Mouse (Mus musculus): ENCODE measurements around the gene Gm47955. TPM values are rescaled to one million over a fixed set of nuclear protein-coding genes. Genes with fewer than 3 reads are reported as not detected.

Gene Gm47955
- total and polyA plus RNA-seq, 3 experiments = not detected

DNA sequence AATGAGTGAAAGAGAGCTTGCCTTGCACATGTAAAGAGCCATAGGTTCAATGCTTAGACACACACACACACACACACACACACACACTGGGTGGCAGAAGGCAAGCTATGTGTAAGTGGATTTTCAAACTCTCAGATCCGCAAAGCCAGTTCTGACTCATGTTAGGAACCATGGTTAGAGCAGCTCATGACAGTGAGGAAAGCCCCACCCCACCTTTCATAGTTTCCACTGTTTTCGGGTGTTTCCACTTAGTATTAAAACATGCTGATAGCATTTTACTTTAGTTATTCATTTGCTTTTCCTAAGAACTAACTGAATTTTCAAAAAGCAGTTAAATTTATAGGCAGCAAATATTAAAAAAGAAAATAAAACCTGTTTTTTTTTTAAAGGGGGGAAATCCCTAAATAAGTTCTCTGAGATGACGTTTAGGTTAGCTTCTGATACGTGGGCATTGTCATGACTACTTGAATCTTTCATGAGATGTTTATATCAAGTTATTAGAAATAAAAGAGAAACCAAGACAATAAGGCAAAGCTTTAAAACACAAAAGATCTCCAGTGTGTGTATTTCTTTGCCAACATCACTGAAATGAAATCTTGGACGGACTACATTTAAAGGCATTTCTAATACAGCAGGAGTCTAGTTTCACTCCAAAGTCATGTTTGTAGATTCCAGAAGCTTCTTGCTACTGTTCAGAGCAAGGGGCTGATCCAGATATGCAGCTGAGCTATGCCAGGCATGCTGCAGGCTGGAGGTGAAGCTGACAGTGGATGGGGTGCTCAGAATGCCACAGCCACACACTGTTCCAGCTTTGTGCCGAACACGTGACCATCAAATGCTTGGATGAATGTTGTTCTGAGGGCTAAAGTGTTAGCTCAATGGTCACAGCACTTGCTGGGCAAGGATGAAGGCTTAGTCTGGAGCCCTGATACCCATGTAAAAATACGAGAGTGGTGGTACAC is 46.4 kb downstream of the Gm47955 start:
- TF ChIP-seq GATA1 (IDR thresholded peaks at IDR 0.05; ENCODE audit: low read depth, low read length) = no peak
- TF ChIP-seq ZMIZ1 (IDR thresholded peaks at IDR 0.05; ENCODE audit: low read depth, low read length) = no peak
- TF ChIP-seq UBTF (IDR thresholded peaks at IDR 0.05; ENCODE audit: borderline replicate concordance, insufficient read depth, low read depth, low read length) = no peak
- no peak for TF ChIP-seq SMC3 (IDR thresholded peaks at IDR 0.05; ENCODE audit: low read depth, low read length)
- no peak overlapping the region for H3K9ac ChIP-seq (ENCODE audit: control insufficient read depth, low read depth, low read length, poor library complexity, severe bottlenecking)
- no peaks in the 10 kb centered on the region for H3K27me3 ChIP-seq (ENCODE audit: control insufficient read depth in 1 of 2, insufficient read depth in 2 of 2, low read length in 2 of 2)
- H3K4me3 ChIP-seq (ENCODE audit: control insufficient read depth in 1 of 2, insufficient read depth in 1 of 2, low read depth in 2 of 2, low read length in 2 of 2) = no peak overlapping the region
- H3K36me3 ChIP-seq (ENCODE audit: control insufficient read depth in 1 of 2, insufficient read depth in 2 of 2, low read length in 2 of 2) = no peaks in the 10 kb centered on the region
- no peaks in the 10 kb centered on the region for H3K4me1 ChIP-seq (ENCODE audit: control insufficient read depth in 1 of 2, insufficient read depth in 2 of 2, low read length in 2 of 2)
- no peak for DNase-seq (ENCODE audit: low read depth, low spot score)
- no peaks in the 10 kb centered on the region for H3K9me3 ChIP-seq (replicated peaks; ENCODE audit: insufficient read depth, low read length)
- H3K79me2 ChIP-seq (ENCODE audit: control insufficient read depth, insufficient read depth, low read length, poor library complexity) = no peaks in the 10 kb centered on the region
- no peak overlapping the region for H3K27ac ChIP-seq (ENCODE audit: control insufficient read depth, low read depth, low read length)

DNA sequence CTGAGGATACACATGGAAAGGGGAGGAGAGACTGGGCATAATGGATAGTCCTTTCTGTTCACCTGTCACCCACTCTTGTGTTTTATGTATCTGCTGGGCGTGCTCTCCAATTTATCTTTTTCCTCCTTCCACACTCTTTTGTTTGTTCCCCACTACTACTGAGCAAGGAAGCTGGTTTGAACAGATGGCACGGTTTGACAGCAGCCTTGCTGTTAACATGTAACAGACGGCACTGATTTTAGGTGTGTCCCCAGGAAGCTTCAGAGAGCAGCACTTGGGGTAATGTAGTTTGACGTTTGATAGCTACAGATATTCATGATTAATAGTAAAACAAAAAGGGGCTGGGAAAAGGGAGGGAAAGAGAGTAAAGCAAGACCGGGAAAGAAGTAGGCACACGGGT is 47.4 kb downstream of the Gm47955 start:
- H3K79me2 ChIP-seq (ENCODE audit: control insufficient read depth, insufficient read depth, low read length, poor library complexity) = no peaks in the 10 kb centered on the region
- no peaks in the 10 kb centered on the region for H3K36me3 ChIP-seq (ENCODE audit: control insufficient read depth in 1 of 2, insufficient read depth in 2 of 2, low read length in 2 of 2)
- no peak for DNase-seq (ENCODE audit: low read depth, low spot score)
- no peak overlapping the region for H3K27ac ChIP-seq (ENCODE audit: control insufficient read depth, low read depth, low read length)
- H3K4me1 ChIP-seq (ENCODE audit: control insufficient read depth in 1 of 2, insufficient read depth in 2 of 2, low read length in 2 of 2) = no peaks in the 10 kb centered on the region
- TF ChIP-seq MAX (IDR thresholded peaks at IDR 0.05; ENCODE audit: low read length) (no peak), MYC (IDR thresholded peaks at IDR 0.05; ENCODE audit: low read depth, low read length) (no peak), POLR2A (IDR thresholded peaks at IDR 0.05; ENCODE audit: control insufficient read depth in 1 of 2, insufficient read depth in 1 of 2, low read depth in 1 of 2, low read length in 2 of 2, poor library complexity in 1 of 2) (no peak), RCOR1 (IDR thresholded peaks at IDR 0.05; ENCODE audit: low read depth, low read length) (no peak), USF2 (IDR thresholded peaks at IDR 0.05; ENCODE audit: borderline replicate concordance in 1 of 2, insufficient read depth in 1 of 2, low read depth in 1 of 2, low read length in 2 of 2) (no peak), ZMIZ1 (IDR thresholded peaks at IDR 0.05; ENCODE audit: low read depth, low read length) (no peak), MAFK (IDR thresholded peaks at IDR 0.05; ENCODE audit: borderline replicate concordance, low read depth, low read length) (no peak), TBP (IDR thresholded peaks at IDR 0.05; ENCODE audit: low read depth, low read length) (no peak)
- H3K27me3 ChIP-seq (ENCODE audit: control insufficient read depth in 1 of 2, insufficient read depth in 2 of 2, low read length in 2 of 2) = no peaks in the 10 kb centered on the region
- no peaks in the 10 kb centered on the region for H3K9me3 ChIP-seq (replicated peaks; ENCODE audit: insufficient read depth, low read length)
- no peak overlapping the region for H3K9ac ChIP-seq (ENCODE audit: control insufficient read depth, low read depth, low read length, poor library complexity, severe bottlenecking)
- no peak overlapping the region for H3K4me3 ChIP-seq (ENCODE audit: control insufficient read depth in 1 of 2, insufficient read depth in 1 of 2, low read depth in 2 of 2, low read length in 2 of 2)

Other genes with a start within 250 kb of the Gm47955 start
- 86.0 and 91.1 TPM in 2 replicates for gene Mff, start 235.4 kb upstream of the Gm47955 start, total RNA-seq (2012; rRNA removed)
- 100 to 1,000 TPM in 1 of 2 experiments, not detected in 1; 195 TPM for gene Mff, start 235.4 kb upstream of the Gm47955 start, polyA plus RNA-seq (2012; ENCODE audit: insufficient read depth in 1 of 2, insufficient read length in 2 of 2, low read depth in 1 of 2, low replicate concordance in 2 of 2, missing spikeins in 1 of 2)
- not detected in 2 replicates for gene Tm4sf20, start 191.8 kb upstream of the Gm47955 start, total RNA-seq (2012; rRNA removed)
- gene Tm4sf20, start 191.8 kb upstream of the Gm47955 start, polyA plus RNA-seq (2012; ENCODE audit: insufficient read depth in 1 of 2, insufficient read length in 2 of 2, low read depth in 1 of 2, low replicate concordance in 2 of 2, missing spikeins in 1 of 2) = not detected
- not detected in 2 replicates for gene Gm47791, start 189.0 kb upstream of the Gm47955 start, total RNA-seq (2012; rRNA removed)
- gene Gm47791, start 189.0 kb upstream of the Gm47955 start, polyA plus RNA-seq (2012; ENCODE audit: insufficient read depth in 1 of 2, insufficient read length in 2 of 2, low read depth in 1 of 2, low replicate concordance in 2 of 2, missing spikeins in 1 of 2) = not detected
- gene Agfg1, start 120.8 kb upstream of the Gm47955 start, total RNA-seq (2012; rRNA removed) = 34.1 and 38.2 TPM in 2 replicates
- 10 to 100 TPM in 1 of 2 experiments, not detected in 1; 58.6 TPM for gene Agfg1, start 120.8 kb upstream of the Gm47955 start, polyA plus RNA-seq (2012; ENCODE audit: insufficient read depth in 1 of 2, insufficient read length in 2 of 2, low read depth in 1 of 2, low replicate concordance in 2 of 2, missing spikeins in 1 of 2)
- 0.15 TPM in 1 of 2 replicates, not detected in the other for gene A030005L19Rik, start 47.0 kb upstream of the Gm47955 start, total RNA-seq (2012; rRNA removed)
- gene A030005L19Rik, start 47.0 kb upstream of the Gm47955 start, polyA plus RNA-seq (2012; ENCODE audit: insufficient read depth in 1 of 2, insufficient read length in 2 of 2, low read depth in 1 of 2, low replicate concordance in 2 of 2, missing spikeins in 1 of 2) = under 1 TPM in 1 of 2 experiments, not detected in 1; 0.26 TPM
- not detected in 2 replicates for gene A030014E15Rik, start 35.4 kb upstream of the Gm47955 start, total RNA-seq (2012; rRNA removed)
- not detected for gene A030014E15Rik, start 35.4 kb upstream of the Gm47955 start, polyA plus RNA-seq (2012; ENCODE audit: insufficient read depth in 1 of 2, insufficient read length in 2 of 2, low read depth in 1 of 2, low replicate concordance in 2 of 2, missing spikeins in 1 of 2)
- gene Gm6217, start 28.9 kb upstream of the Gm47955 start, total RNA-seq (2012; rRNA removed) = not detected in 2 replicates
- not detected for gene Gm6217, start 28.9 kb upstream of the Gm47955 start, polyA plus RNA-seq (2012; ENCODE audit: insufficient read depth in 1 of 2, insufficient read length in 2 of 2, low read depth in 1 of 2, low replicate concordance in 2 of 2, missing spikeins in 1 of 2)
- not detected in 2 replicates for gene A030003K21Rik, start 16.9 kb upstream of the Gm47955 start, total RNA-seq (2012; rRNA removed)
- gene A030003K21Rik, start 16.9 kb upstream of the Gm47955 start, polyA plus RNA-seq (2012; ENCODE audit: insufficient read depth in 1 of 2, insufficient read length in 2 of 2, low read depth in 1 of 2, low replicate concordance in 2 of 2, missing spikeins in 1 of 2) = not detected
- gene Gm7544, start 4.3 kb upstream of the Gm47955 start, total RNA-seq (2012; rRNA removed) = not detected in 2 replicates
- gene Gm7544, start 4.3 kb upstream of the Gm47955 start, polyA plus RNA-seq (2012; ENCODE audit: insufficient read depth in 1 of 2, insufficient read length in 2 of 2, low read depth in 1 of 2, low replicate concordance in 2 of 2, missing spikeins in 1 of 2) = not detected
- not detected in 2 replicates for gene Gm47959, start 40.3 kb downstream of the Gm47955 start, total RNA-seq (2012; rRNA removed)
- not detected for gene Gm47959, start 40.3 kb downstream of the Gm47955 start, polyA plus RNA-seq (2012; ENCODE audit: insufficient read depth in 1 of 2, insufficient read length in 2 of 2, low read depth in 1 of 2, low replicate concordance in 2 of 2, missing spikeins in 1 of 2)
- not detected in 2 replicates for gene Slc19a3, start 78.2 kb downstream of the Gm47955 start, total RNA-seq (2012; rRNA removed)
- gene Slc19a3, start 78.2 kb downstream of the Gm47955 start, polyA plus RNA-seq (2012; ENCODE audit: insufficient read depth in 1 of 2, insufficient read length in 2 of 2, low read depth in 1 of 2, low replicate concordance in 2 of 2, missing spikeins in 1 of 2) = not detected
- not detected in 2 replicates for gene Krtap28-10, start 82.2 kb downstream of the Gm47955 start, total RNA-seq (2012; rRNA removed)
- gene Krtap28-10, start 82.2 kb downstream of the Gm47955 start, polyA plus RNA-seq (2012; ENCODE audit: insufficient read depth in 1 of 2, insufficient read length in 2 of 2, low read depth in 1 of 2, low replicate concordance in 2 of 2, missing spikeins in 1 of 2) = not detected
- not detected in 2 replicates for gene Gm47969, start 84.6 kb downstream of the Gm47955 start, total RNA-seq (2012; rRNA removed)
- gene Gm47969, start 84.6 kb downstream of the Gm47955 start, polyA plus RNA-seq (2012; ENCODE audit: insufficient read depth in 1 of 2, insufficient read length in 2 of 2, low read depth in 1 of 2, low replicate concordance in 2 of 2, missing spikeins in 1 of 2) = not detected
- gene A030005K14Rik, start 99.1 kb downstream of the Gm47955 start, total RNA-seq (2012; rRNA removed) = not detected in 2 replicates
- gene A030005K14Rik, start 99.1 kb downstream of the Gm47955 start, polyA plus RNA-seq (2012; ENCODE audit: insufficient read depth in 1 of 2, insufficient read length in 2 of 2, low read depth in 1 of 2, low replicate concordance in 2 of 2, missing spikeins in 1 of 2) = not detected
- gene Krtap28-13, start 100.6 kb downstream of the Gm47955 start, total RNA-seq (2012; rRNA removed) = not detected in 2 replicates
- gene Krtap28-13, start 100.6 kb downstream of the Gm47955 start, polyA plus RNA-seq (2012; ENCODE audit: insufficient read depth in 1 of 2, insufficient read length in 2 of 2, low read depth in 1 of 2, low replicate concordance in 2 of 2, missing spikeins in 1 of 2) = not detected
- gene Ccl20, start 156.5 kb downstream of the Gm47955 start, total RNA-seq (2012; rRNA removed) = not detected in 2 replicates
- not detected for gene Ccl20, start 156.5 kb downstream of the Gm47955 start, polyA plus RNA-seq (2012; ENCODE audit: insufficient read depth in 1 of 2, insufficient read length in 2 of 2, low read depth in 1 of 2, low replicate concordance in 2 of 2, missing spikeins in 1 of 2)
- not detected in 2 replicates for gene Daw1, start 199.5 kb downstream of the Gm47955 start, total RNA-seq (2012; rRNA removed)
- gene Daw1, start 199.5 kb downstream of the Gm47955 start, polyA plus RNA-seq (2012; ENCODE audit: insufficient read depth in 1 of 2, insufficient read length in 2 of 2, low read depth in 1 of 2, low replicate concordance in 2 of 2, missing spikeins in 1 of 2) = not detected

Data from MEL (cell line).